Mouse (Mus musculus): ENCODE measurements around the gene Mbd4.

Gene Mbd4

DNA sequence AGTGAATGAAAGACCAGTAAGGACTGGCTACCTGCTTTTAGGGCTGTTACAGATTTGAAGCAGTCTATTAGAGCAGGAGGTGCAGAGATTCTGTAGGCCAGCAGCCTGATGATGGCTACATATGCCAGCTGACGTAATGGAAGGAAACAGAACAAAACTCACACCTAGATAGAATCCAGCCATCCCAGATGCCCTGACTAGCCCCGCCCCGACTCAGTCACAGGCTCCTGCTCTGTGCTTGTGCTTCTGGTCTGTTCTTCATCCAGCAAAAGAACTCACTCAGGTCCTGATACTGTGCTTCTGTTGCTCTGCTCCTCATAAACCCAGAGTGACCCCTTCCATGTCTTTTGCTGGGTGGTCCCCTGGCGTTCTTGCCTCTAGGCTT lies 3.2 kb upstream of the Mbd4 start:
- DNase-seq = no peak

- DNase-seq = no peak
These were observed 2.7 kb upstream of the Mbd4 start for GRCm38 (mm10) chr6:115855733-115856360.

DNA sequence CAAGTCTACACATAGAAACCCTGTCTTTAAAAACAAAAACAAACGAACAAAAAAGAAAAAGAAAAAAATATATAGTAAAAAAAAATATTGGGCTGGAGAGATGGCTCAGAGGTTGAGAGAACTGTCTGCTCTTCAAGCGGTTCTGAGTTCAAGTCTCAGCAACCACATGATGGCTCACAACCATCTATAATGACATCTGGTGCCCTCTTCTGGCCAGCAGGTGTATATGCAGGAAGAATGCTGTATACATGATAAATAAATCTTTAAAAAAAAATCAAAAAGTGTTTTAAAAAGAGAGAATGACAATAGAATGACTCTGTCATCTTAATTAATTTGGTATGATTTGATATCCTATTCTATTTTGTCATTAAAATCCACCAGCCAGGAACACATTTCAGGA lies 1.3 kb upstream of the Mbd4 start:
- no peak for DNase-seq

- DNase-seq = no peak
These were observed 814 bp upstream of the Mbd4 start for GRCm38 (mm10) chr6:115853985-115854384.

DNA sequence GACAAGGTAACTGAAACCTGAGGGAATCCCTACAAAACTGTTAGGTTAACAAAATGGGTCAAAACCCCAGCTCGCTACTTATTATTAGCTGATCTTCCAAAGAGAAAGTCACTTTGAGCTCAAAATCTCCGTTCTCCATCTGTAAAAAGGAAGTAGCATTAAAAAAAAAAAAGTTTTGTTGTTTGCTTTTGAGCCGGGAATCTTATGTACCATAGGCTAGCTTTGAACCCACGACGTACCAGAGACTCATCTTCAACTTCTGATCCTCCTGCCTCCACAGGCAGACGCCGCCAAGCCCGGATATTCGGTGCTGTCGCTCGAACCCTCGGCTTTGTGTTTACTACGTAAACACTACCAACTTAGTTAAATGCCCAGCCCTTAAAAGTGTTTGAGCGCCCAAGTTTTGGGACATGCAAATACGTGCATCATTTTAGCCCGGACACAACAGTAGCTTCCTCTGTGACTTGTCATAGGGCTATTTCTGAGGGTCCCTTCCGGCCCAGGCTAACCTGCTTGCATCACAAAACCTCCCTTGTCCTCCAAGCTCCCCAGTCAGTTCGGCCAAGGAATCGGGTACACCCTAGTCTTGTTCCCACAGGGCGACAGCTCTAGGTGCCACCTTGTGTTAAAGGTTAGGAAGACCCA lies 603 bp downstream of the Mbd4 start:
- DNase-seq = no peak

- DNase-seq = no peak
These were observed 4.4 kb downstream of the Mbd4 start for GRCm38 (mm10) chr6:115848598-115849304.

GRCm38 (mm10) chr6:115846640-115847411 lies 6.3 kb downstream of the Mbd4 start:
- peak; percentile 53 for DNase-seq

DNA sequence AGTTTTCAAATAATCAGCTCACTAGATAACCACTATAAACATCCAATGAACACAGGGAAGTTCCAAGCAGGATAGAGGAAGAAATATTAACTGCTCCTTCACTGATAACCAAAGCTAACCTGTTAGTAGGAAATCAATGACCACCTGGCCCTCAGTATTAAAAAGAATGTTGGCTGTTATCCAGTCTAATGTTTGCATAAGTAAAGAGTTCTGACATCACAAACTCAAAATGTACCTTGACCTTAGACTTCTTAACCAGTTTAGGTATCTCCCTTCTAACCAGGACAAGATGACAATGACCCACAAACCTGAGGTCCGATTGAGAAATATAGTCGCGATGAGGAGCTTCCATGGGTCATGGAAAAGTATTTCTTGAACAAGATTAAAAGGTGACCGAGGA lies 8.2 kb downstream of the Mbd4 start:
- no peak for DNase-seq

DNA sequence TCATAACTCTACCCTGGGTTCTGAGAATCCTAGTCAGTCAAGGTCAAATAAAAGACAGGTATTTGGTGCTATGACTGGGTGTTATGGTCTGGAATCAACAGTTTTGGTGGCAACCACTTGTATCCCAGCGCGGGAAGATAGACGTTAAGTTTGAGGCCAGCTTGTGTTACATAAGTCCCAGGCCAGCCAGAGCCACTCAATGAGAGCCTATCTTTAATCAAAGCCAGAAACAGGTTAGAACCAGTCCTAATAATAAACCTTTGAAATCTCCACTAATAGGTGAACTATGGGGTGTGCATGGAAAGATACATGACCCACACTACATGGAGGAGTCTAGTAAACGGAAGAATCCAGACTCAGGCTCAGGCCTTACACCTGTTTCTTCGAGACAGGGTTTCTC lies 14.4 kb downstream of the Mbd4 start:
- no peak for DNase-seq

GRCm38 (mm10) chr6:115838161-115838597 lies 15.0 kb downstream of the Mbd4 start, which contains the start of gene Efcab12:
Gene Efcab12, minus strand, starts transcription at chr6:115838412.
- DNase-seq = peak; percentile 86

DNA sequence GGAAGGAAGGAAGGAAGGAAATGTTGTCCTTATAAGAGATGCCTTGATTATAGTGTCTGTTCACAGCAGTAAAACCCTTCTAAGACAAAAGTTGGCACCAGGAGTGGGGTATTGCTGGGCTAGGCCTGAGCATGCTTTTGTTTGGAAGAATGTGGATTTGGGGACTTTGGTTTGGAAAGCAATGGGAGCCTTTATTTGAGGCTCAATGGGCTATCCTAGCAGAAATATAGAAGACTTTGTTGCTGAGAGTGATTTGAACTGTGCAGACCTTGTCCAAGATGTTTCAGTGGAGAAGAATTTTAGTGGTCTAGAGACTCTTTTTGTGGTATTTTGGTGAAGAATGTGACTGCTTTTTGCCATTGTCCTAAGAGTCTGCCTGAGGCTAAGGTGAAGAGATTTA lies 19.3 kb downstream of the Mbd4 start:
- DNase-seq = no peak

DNA sequence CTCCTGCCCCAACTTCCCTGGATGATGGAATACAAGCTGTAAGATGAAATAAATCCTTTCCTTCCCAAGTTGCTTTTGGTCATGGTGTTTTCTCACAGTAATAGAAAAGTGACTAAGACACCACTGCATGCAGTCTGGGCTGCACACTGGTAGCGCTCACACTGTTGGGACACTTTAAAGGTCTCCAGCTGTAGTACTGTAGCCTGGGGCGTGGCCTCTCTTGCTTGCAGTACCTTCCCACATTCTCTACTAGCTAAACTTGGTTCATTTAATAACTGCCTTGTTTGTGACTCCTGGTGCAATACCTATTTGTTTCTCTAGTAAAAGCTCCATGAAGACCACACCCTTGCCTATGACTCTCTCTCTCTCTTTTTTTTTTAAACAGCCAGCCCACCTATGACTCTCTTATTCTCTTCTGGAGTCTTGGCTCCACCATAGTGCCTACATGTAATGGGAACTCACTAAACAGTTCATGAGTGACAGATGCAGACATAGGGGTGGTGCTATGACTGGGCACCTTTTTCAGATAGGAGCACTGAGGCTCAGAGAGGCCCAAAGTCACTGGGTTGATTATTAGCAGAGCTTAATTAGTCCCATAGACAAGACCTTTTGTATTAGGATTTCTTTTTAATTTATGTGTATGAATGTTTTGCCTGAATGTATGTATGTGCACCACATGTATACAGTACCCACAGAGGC lies 20.9 kb downstream of the Mbd4 start:
- DNase-seq = no peak

GRCm38 (mm10) chr6:115830779-115831601 lies 22.2 kb downstream of the Mbd4 start:
- DNase-seq = no peak

DNA sequence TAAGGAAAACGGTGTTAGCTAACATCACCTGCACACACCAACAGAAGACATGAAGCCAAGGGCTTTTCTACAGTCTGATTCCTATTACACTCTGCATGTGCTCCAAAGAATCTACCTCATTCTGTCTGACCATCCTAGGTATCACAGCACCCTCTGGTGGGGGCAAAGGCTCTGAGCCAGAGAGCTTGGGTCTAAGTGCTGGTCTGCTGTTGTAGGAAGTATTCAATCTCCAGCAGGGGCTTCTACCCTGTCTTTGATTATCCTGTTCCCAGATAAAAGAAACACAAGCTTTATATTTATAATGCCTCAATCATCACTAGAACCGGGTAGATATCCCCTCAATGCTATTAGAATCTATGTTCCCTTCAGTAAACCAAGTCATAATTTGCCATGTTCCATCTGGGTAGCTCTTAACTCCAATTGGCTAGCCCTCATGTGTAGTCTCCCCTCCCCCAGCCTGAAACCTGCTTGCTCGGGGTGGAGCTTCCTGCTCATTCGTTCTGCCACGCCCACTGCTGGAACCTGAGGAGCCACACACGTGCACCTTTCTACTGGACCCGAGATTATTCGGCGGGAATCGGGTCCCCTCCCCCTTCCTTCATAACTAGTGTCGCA lies 29.2 kb downstream of the Mbd4 start:
- DNase-seq = peak; percentile 59

DNA sequence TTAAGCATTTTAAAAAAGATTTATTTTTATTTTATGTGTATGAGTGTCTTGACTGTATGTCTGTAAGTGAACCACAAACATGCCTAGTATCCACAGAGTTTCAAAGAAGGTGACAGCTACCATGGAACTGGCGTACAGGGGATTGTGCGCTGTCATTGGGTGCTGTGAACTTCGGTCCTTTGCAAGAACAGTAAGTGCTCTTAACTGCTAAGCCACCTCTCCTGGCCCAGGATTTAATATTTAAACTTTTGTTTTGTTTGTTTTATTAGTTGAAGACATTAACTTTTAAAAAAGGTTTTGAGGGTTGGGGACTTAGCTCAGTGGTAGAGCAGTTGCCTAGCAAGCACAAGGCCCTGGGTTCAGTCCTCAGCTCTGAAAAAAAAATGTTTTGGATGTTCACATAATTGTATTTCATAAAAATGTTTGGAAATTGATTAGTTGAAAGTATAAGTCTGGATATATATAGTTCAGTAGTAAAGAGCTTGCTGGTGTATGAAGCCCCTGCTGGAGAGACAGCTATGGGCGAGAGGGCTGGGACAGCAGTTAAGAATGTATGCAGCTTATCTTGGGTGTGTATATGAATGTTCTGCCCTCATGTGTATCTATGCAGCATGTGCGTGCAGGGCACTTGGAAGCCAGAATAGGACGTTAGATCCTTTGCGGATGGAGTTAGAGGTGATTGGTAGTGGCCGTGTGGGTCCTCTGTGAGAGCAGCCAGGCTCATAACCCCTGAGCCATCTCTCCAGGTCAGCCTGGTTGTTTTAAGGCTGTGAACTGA lies 31.8 kb downstream of the Mbd4 start:
- no peak for DNase-seq

- no peak for DNase-seq
These were observed 35.0 kb downstream of the Mbd4 start for GRCm38 (mm10) chr6:115818129-115818528.

- DNase-seq = no peak
These were observed 38.1 kb downstream of the Mbd4 start for GRCm38 (mm10) chr6:115815041-115815440.

DNA sequence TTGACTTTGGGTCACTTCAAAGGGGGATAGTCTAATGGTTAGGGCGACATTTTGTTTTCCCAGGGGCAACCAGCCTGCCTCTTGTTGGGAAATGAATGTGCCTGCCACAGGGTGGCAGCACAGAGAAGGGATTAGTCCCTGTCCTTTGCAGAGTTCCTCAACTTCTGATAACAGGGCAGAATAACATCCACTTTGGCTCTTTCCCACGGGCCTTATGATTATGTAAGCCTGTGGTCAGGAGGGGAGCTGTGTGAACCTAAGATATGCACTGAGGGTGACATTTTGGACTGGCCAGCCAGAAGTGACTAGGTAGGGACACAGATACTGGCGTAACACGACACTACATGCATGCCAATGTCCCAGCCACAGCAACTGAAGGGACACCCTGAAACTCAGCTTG lies 39.1 kb downstream of the Mbd4 start:
- peak; percentile 50 for DNase-seq

- no peak for DNase-seq
These were observed 41.6 kb downstream of the Mbd4 start for GRCm38 (mm10) chr6:115811606-115812005.

DNA sequence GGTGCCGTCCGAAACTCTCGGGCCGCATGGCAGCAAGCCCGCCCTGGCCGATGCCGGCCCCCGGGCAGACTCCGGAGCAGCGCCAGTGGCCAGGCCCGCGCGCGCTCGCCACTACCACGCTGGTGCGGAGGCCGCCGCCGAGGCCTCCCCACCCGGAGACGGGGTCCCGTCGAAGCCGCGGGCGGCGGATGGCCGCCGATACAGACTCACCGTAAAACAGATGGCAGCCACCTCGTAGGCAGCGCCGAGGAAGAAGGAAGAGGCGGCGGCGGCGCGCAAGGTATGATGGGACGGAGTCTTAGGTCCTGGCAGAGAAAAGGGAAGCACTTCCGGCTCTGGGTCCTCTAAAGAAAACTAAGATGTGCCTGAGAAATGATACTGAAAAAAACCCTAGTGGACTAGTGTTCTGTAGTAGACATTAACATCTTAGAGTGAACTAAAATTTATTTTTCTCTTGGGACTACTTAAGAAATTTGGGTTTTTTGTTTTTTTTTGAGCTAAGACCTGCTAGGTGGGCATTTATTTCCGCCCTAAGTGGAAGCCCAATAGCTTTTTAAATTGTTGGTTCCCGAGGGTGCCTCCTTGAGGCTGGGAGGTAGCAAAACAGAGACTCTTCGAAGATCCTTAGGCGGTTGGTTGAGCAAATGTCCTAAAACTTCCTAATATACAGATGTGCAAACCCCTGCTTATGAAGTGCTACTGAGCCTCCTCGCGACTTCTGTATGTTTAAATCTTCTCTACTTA lies 44.5 kb downstream of the Mbd4 start, which contains the start of gene Rpl32:
Gene Rpl32 (minus strand): TSS at position 260 of the 744 bp plus-strand sequence.
- DNase-seq = peak; percentile 84
